Mouse (Mus musculus) adipose tissue, adult 10 weeks (tissue): ENCODE data around the gene Pik3c2a. TPM values are rescaled to one million over a fixed set of nuclear protein-coding genes. Genes with fewer than 3 reads are reported as not detected.

Experiments
- polyA plus RNA-seq: library from polyadenylated mRNA; stranded (reverse); fragments of 350-450 nt; fragmentation: Illumina TruSeq; extraction: RNeasy Lipid Tissue Mini Kit (QIAGEN cat#74804); gene quantifications from one replicate; pipeline ENCODE4 v1.2.3, GENCODE M21; 2014; ENCODE audit warnings: low read depth, low replicate concordance

Gene Pik3c2a
- 32.3 TPM for polyA plus RNA-seq

GRCm38 (mm10) chr7:116443004-116443696, at the start of gene Pik3c2a:
Gene Pik3c2a, minus strand, starts transcription at chr7:116443449.

GRCm38 (mm10) chr7:116333713-116334668, 109.3 kb downstream of the Pik3c2a start, which contains the start of gene Rps13:
Gene Rps13, minus strand, starts transcription at chr7:116334195.

GRCm38 (mm10) chr7:116307871-116308631, 135.2 kb downstream of the Pik3c2a start, which contains the start of gene Plekha7:
Gene Plekha7, minus strand, starts transcription at chr7:116308376.

Other genes with a start within 250 kb of the Pik3c2a start
- 12.3 TPM for gene Plekha7, start 135.1 kb downstream of the Pik3c2a start, polyA plus RNA-seq
- gene Rps13, start 109.3 kb downstream of the Pik3c2a start, polyA plus RNA-seq, result 928 TPM
- gene Nucb2, start 60.9 kb upstream of the Pik3c2a start, polyA plus RNA-seq, result 225 TPM